Mouse (Mus musculus): ENCODE results near the gene Bcas3.

DNA sequence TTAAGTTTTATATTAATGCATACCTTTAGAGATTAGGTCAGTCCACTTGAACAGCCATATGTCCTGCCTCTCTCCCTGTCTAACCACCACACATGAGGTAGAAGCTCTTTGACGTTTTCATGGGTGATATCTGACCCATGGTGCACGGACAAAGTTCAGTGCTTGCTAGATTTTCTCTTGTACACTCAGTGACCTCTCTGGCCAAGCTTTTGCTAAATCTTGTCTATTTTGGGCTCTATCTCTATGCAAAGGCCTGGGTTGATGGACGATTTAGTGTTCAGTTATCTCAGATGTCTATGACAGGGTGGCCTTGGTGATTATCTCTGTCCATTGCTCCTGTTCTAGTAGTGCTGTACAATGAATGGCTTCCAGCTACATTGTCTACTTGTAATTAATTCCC is 260.6 kb downstream of the Bcas3 start:
- TF ChIP-seq CTCF (IDR thresholded peaks at IDR 0.05; ENCODE audit: low read depth) (no peak), EP300 (IDR thresholded peaks at IDR 0.05; ENCODE audit: low read depth) (no peak)
